Mouse (Mus musculus) embryonic stem cell, embryonic (primary cell): ENCODE measurements around the gene Pqbp1.
"Not testable (repeated sequence)": the region's sequence is repeated elsewhere in the genome, so short reads cannot be mapped to it uniquely, and the experiment has no call there.

Source experiments
- CTCF ChIA-PET, 4 experiments: fragments of 300-600 bp in 2 of 4; fragments of 350-600 bp in 2 of 4; sonication (Branson Sonifier 250); formaldehyde crosslinking; loops; one replicate each; lab custom pipeline; 2022; ENCODE audit warnings: inconsistent platforms in 2 of 4; lab: Charles Lee
- POLR2A ChIA-PET, 4 experiments: fragments of 300-600 bp in 2 of 4; fragments of 350-600 bp in 2 of 4; sonication (Branson Sonifier 250); formaldehyde crosslinking; loops; one replicate each; lab custom pipeline; 2022; ENCODE audit warnings: antibody characterized with exemption in 4 of 4, inconsistent platforms in 1 of 4; lab: Charles Lee

Gene Pqbp1

DNA sequence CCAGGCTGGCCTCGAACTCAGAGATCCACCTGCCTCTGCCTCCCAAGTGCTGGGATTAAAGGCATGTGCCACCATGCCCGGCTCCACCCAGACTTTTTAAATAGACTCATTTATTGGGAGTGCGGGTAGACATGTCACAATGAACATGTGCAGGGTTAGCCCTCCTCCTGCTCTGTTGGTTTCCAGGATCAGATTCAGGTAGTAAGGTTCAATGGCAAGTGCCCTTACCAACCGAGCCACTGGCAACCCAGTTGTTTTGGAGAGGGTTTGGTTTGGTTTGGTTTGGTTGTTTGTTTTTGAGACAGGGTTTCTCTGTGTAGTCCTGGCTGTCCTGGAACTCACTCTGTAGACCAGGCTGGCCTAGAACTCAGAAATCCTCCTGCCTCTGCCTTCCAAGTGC, 10.2 kb upstream of the Pqbp1 start, which contains the start of gene Gm10490:
Gene Gm10490 (plus strand): TSS at position 301 of the 400 bp plus-strand sequence.
- POLR2A ChIA-PET, result not testable (repeated sequence)
- CTCF ChIA-PET, result interaction anchor here in 1 of 4 experiments (1.1 kb wide), 1 partner anchor 107 kb away, joined by 3 read pairs; no protein-coding TSS in a partner anchor

DNA sequence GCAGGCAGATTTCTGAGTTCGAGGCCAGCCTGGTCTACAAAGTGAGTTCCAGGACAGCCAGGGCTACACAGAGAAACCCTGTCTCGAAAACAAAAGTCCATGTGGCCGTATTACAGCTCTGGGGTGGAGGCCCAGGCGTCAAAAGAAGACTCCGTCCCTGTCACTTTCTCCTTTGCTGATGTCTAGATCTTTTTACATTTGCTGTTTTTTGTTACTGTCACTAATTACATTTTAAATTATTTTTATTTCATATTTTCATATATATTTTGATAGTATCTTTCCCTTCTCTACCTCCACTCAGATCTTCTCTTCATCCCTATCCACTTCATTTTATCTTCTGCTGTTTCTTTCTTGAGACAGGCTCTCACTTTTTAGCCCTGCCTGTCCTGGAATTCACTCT, 8.7 kb upstream of the Pqbp1 start, which contains the start of gene Gm10491:
Gene Gm10491 (minus strand): TSS at position 101 of the 400 bp plus-strand sequence.
- ChIA-PET CTCF (no interaction called here), POLR2A (no interaction called here)

DNA sequence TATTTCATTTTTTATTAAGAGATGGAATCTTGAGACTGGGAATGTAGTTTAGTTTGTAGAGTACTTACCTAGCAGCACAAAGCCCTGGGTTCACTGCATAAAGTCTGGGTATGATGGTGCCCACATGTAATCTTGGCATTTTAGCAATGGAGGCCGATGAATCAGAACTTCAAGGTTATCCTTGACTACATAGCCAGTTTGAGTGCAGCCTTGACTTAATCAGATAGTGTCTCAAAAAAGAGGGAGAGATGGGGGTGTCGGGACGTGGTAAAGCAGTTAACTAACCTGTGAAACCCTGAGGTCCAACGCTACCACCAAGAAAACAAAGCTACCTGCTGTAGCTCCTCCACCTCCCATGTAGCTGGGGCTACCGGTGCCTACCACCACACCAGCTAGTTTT, 5.4 kb upstream of the Pqbp1 start:
- POLR2A ChIA-PET, result no interaction called here
- CTCF ChIA-PET, result interaction anchor here in 1 of 4 experiments (0.8 kb wide), 1 partner anchor 111 kb away, joined by 3 read pairs; no protein-coding TSS in a partner anchor

DNA sequence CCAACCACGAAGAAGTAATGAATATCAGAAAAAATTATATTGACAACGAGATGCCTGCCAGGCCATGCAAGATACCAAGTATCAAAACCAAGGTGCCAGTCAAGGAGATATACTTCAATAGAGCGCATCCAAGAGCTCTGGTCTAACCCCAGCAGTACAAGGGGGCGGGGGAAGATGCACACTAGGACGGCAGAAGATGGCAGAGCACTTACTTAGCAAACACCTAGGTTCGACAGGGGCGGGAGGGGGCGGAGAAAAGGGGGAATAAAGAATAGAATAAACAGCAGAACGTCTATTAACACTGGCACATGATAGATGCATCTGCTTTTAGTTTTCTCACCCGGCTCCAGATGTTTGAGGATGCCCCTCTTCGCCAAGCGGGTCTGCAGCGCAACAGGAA, 858 bp downstream of the Pqbp1 start:
- POLR2A ChIA-PET, result interaction anchor here in 2 of 4 experiments (0.6 to 2.3 kb wide), 7 partner anchors 13 to 134 kb away, joined by 3 to 15 read pairs (median 3); partner anchors contain the start of genes Slc35a2 (in 2 of the 2) and Otud5 (in 1 of the 2)
- CTCF ChIA-PET, result interaction anchor here in 3 of 4 experiments (0.5 to 1.6 kb wide), 4 partner anchors 10 to 206 kb away, joined by 3 to 4 read pairs (median 4); no protein-coding TSS in a partner anchor

DNA sequence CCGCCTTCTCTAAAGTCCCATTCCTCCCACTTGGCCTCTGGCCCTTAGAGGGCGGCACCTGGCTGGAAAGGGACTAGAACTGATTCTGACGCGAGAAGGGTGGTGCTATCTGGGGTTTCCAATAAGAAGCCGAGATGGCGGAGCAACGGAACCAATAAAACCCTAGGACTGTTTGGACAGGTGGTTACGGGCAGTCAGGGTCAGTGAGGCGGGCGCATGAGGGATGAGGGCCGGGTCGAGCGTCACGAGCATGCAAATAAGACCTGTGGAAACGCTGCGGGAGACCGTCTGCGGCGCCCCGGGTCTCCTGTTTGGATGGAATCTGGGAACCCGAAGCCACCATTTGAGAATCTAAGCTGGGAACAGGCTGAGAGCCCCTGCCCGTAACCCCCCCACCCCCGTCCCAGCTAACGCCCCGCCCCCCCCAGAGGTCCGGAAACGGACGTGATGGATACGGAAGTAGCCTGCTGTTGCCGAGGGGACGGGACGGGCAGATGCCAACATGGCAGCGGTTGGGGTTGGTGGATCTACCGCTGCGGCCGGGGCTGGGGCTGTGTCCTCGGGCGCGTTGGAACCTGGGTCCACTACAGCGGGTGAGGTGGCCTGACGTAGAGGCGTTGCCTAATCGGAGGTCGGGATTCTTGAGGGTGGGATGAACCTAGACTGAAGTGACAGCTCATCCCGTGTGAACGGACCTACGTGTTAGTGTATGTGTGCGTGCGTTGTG, 15.1 kb downstream of the Pqbp1 start, which contains the start of gene Slc35a2:
Gene Slc35a2 (plus strand): TSS at position 188 of the 727 bp plus-strand sequence.
- ChIA-PET CTCF (no interaction called here), POLR2A (interaction anchor here in 2 of 4 experiments (0.6 to 3.5 kb wide), 21 partner anchors 9 to 508 kb away, joined by 3 to 15 read pairs (median 3); partner anchors contain the start of genes Pqbp1 (in 2 of the 2), Timm17b (in 2 of the 2), Eras (in 1 of the 2) and Rbm3 (in 1 of the 2))

DNA sequence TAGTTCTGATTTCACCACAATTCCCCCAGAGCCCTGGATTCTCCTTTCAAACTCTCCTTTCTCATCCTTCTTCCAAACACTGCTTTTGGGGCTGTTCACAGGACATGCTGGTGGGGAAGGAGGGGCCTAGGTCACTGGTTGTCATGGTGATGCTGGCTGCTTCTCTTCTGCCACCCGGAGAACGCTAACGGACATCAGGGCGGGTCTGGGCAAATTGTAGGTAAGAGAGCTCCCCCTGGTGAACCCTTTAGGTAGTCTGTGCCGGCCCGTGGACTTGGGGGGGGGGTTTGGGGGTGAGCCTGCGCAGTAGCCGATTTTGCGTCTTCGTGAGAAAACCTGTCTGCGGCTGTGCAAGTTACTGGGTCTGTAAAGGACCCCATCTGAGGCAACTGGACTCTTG, 19.2 kb downstream of the Pqbp1 start:
- ChIA-PET POLR2A (interaction anchor here (0.6 to 1.0 kb wide), 8 partner anchors 10 to 977 kb away, joined by 3 to 5 read pairs (median 3); partner anchors contain the start of genes Pqbp1 (in 1 of the 4) and Timm17b (in 1 of the 4)), CTCF (interaction anchor here in 2 of 4 experiments (0.6 to 1.0 kb wide), 10 partner anchors 10 to 839 kb away, joined by 3 to 11 read pairs (median 4); partner anchors contain the start of genes Ccnb3 (in 1 of the 2) and Hdac6 (in 1 of the 2))

DNA sequence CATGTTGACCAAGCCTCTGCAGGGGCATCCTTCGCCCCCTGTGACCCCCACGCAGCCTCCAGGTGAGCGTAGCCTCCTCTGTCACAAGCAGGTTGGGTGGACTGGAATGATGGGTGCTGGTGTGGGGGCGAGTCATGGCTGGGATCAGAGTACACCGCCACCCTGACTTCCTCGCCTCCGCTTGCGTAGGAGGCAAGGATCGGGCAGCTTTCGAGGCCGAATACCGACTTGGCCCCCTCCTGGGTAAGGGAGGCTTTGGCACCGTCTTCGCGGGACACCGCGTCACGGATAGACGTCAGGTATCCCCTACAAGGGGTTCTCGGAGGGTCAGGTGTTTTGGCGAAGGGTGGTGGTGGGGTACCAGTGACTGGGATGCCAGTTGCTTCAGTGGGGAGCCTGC, 20.6 kb downstream of the Pqbp1 start:
- ChIA-PET CTCF (no interaction called here), POLR2A (interaction anchor here in 1 of 4 experiments (1.1 kb wide), 1 partner anchor 13 kb away, joined by 4 read pairs; no protein-coding TSS in a partner anchor)

DNA sequence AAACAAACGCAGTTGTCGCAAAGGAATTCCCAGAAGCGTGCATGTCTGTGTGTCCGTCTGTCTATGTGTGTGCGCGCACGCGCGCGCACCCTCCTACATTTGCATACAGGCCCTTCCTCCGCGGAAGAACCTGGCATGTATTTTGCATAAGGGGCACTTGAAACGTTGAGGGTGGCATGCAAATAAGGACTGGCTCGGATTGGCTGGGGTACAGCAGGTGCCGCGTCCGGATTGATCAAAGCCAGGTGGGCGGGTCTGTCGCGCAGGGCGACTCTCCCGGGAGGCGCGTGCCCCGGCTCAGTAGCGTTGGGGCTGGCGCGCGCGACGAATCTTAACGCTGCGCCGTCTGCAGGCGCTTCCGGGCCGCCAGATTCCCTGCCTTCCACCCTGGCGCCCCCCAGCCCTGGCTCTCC, 21.1 kb downstream of the Pqbp1 start, which contains the start of gene Pim2:
Gene Pim2 (plus strand): TSS at position 256 of the 413 bp plus-strand sequence.
- POLR2A ChIA-PET, result interaction anchor here in 1 of 4 experiments (1.1 to 1.2 kb wide), 2 partner anchors 13 to 21 kb away, joined by 4 read pairs; partner anchors contain the start of genes Pqbp1 and Timm17b
- CTCF ChIA-PET, result no interaction called here

DNA sequence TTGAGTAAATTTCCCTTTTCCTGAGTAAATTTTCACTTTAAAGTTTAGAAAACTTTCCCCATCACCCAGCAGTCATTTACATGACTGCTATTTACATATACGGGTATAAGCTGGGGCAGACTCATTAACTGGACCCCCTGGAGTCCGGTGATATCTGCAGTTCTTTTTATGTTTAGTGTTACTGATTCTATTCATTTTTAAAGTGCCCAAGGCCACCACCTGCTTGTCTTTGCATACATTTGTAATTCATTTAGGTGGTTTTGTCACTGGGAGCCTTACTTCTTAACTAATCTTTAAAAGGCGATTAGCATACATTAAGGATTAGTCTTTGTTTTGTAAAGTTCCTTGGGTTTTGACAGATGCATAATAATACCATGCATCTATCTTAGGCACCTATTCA, 29.2 kb downstream of the Pqbp1 start:
- CTCF ChIA-PET, result interaction anchor here in 2 of 4 experiments (0.5 to 0.8 kb wide), 4 partner anchors 10 to 322 kb away, joined by 3 to 5 read pairs (median 4); no protein-coding TSS in a partner anchor
- POLR2A ChIA-PET, result interaction anchor here in 3 of 4 experiments (0.7 to 1.8 kb wide), 14 partner anchors 10 to 263 kb away, joined by 3 to 7 read pairs (median 3); partner anchors contain the start of genes Hdac6 (in 2 of the 3), Otud5 (in 2 of the 3), Slc35a2 (in 1 of the 3) and Wdr13 (in 1 of the 3)

DNA sequence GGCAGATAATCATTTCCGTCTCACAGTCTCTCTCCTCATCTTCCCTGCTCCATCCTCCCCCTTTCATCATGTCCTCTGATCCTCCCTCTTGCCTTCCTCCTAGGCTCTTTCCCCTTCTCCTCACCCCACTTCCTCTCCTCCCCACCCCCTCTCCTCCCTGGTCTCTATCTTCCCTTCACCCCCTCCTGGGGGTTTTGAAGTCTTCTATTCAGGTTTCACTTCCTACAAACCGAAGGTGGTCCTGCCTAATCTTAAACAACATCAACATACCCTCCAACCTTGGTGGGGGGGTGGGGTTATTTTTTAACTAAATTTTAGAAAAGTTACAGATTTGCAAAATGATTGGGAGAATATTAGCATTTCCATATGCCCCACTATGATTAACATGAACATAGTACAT, 30.6 kb downstream of the Pqbp1 start:
- CTCF ChIA-PET, result no interaction called here
- POLR2A ChIA-PET, result no interaction called here

DNA sequence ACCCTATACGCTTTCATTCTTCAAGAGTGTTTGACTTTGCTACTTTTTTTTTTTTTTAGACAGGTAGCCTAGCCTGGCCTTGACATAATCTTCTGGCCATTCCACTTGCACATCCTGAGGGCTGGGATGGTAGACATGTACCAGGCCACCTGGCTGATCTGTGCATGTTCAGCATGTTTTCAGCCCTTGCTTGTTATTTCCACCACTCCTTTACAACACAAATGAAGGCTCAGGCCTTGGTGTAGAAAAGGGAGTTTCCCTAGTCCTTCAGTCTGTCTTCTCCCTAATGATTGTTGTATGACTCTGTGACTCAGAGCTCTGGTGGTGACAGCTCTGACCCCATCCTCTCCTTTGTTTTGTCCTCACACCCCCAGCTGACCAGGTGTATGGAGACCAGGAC, 31.9 kb downstream of the Pqbp1 start:
- POLR2A ChIA-PET, result interaction anchor here in 1 of 4 experiments (0.7 kb wide), 1 partner anchor 90 kb away, joined by 5 read pairs; no protein-coding TSS in a partner anchor
- CTCF ChIA-PET, result no interaction called here

DNA sequence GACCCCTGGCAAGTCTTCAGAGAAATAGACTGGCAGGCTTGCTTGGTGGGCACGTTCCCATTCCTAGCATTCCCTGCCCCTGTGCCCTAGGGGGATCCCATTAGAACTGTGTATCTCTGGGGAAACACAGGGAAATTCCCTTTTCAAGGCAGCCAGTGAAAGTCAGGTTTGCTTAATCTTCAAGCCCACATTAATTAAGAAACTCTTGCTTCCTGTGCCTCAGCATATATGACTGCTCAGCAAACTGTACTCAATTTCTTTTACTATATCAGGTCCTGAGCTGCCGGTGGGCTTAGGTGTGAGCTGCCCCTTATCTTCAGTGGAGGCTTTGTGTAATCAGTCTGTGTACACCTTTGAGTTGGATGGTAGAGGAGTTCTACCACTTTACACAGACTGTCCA, 33.3 kb downstream of the Pqbp1 start:
- ChIA-PET CTCF (no interaction called here), POLR2A (interaction anchor here in 2 of 4 experiments (0.7 to 1.7 kb wide), 3 partner anchors 10 to 83 kb away, joined by 3 to 9 read pairs (median 4); partner anchors contain the start of gene Pim2 (in 1 of the 2))

DNA sequence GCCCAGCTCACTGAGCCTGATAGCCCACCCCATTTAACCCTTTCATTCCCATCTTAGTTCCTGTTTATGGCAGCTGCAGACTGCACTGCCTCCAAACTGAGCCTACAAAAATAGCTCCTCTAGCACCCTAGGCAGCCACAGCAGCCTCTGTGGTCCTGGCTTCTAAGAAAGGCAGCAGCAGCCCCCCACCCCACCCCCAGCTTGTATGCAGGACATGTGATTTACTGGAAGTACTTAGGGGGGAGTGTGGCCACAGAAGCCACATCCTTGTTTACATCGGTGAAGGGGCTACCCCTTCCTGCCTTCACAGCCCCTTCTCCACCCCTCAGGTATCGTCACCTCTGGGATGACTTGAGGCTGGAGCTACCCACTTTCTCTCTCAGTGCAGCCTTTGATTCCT, 33.7 kb downstream of the Pqbp1 start:
- CTCF ChIA-PET, result interaction anchor here in 1 of 4 experiments (0.8 to 0.9 kb wide), 2 partner anchors 24 to 40 kb away, joined by 3 read pairs; no protein-coding TSS in a partner anchor
- POLR2A ChIA-PET, result interaction anchor here in 2 of 4 experiments (0.7 to 1.7 kb wide), 2 partner anchors 9 to 13 kb away, joined by 3 to 4 read pairs; partner anchors contain the start of gene Pim2 (in 1 of the 2)

DNA sequence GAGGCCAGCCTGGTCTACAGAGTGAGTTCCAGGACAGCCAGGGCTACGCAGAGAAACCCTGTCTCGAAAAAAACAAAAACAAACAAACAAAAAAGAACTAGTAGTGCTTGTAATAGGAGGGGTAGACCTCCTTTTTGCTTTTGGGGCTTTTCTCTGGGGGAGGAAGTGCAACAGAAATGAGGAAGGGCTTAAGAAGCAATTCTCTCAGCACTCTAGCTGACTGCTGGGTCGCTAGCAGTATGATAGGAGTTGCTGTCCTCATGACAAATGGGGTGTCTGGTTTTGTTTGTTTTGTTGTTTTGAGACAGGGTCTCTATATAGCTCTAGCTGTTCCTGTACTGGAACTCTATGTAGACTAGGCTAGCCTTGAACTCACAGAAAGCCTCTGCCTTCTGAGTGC, 34.5 kb downstream of the Pqbp1 start:
- CTCF ChIA-PET, result interaction anchor here in 1 of 4 experiments (0.8 to 0.9 kb wide), 2 partner anchors 23 to 39 kb away, joined by 3 read pairs; no protein-coding TSS in a partner anchor
- POLR2A ChIA-PET, result interaction anchor here in 2 of 4 experiments (1.3 to 1.7 kb wide), 2 partner anchors 14 to 19 kb away, joined by 3 to 4 read pairs; partner anchors contain the start of gene Pim2 (in 1 of the 2)

DNA sequence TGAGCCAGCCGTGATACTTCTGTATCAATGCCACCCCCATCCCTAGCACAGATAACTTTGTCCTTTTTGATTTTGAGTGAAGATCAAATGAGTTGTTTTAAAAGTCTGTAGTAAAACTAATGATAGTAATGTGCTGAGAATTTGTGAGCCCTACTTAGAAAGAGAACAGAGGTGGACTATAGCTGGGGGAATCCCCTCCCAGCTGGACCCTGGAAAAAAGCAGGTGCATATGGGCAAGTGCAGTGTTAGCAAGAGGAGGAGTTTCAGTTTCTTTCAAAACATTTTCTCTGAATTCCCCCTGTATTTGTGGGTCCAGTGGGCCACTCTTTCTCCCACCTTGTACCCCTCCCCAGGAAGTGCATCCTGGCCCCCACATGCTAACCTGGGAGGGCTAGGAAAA, 35.9 kb downstream of the Pqbp1 start:
- POLR2A ChIA-PET, result no interaction called here
- CTCF ChIA-PET, result no interaction called here

DNA sequence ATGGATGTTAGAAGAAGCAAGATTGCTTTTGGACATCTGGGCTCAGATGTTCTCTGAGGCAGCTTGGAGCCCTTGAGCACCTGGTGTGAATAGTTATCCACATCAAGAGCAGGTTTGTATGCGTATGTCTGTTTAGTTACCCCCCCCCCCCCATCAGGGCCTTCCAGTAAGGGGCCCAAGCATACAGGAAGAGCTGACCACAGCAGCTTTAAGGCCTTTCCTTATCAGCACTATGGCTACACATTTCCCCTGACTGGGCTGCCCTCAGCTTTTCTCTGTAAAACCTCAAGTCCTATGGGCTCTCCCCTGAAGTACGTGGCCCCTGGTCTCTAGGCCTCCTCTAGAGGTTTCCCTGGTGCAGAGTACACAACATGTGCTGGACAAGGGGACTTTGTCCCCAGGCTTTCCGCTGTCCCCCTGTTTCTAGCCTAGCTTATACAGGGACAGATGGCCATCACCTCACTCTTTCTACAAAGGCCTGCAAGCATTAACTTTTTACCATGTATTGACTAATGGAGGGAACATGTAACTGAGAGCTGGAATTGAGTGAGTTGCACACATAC, 39.8 kb downstream of the Pqbp1 start:
- POLR2A ChIA-PET, result interaction anchor here in 2 of 4 experiments (0.7 to 1.4 kb wide), 3 partner anchors 14 to 116 kb away, joined by 3 to 5 read pairs (median 4); no protein-coding TSS in a partner anchor
- CTCF ChIA-PET, result no interaction called here

DNA sequence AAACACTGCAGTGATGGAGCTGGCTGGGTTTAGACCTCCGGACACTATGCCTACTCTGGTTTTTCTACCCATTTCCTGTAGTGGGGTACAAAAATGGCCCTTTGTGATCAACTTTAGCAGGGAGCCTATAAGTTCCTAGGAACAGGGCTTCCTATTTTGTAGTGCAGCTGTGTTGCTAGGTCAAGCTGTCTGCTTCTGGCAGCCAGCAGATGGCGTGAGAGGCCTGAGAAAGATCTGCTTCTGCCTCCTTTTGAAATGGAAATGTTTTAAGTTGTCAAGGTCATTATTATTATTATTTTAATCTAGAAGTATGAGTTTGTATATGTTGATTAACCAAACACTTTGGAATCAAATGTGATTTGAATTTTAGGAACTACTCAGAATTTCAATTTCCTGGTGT, 44.5 kb downstream of the Pqbp1 start:
- ChIA-PET CTCF (interaction anchor here (0.5 to 1.1 kb wide), 7 partner anchors 31 to 698 kb away, joined by 3 to 4 read pairs (median 4); no protein-coding TSS in a partner anchor), POLR2A (interaction anchor here in 3 of 4 experiments (0.5 to 1.0 kb wide), 4 partner anchors 67 to 159 kb away, joined by 3 to 7 read pairs (median 3); partner anchors contain the start of gene Hdac6 (in 1 of the 3))

DNA sequence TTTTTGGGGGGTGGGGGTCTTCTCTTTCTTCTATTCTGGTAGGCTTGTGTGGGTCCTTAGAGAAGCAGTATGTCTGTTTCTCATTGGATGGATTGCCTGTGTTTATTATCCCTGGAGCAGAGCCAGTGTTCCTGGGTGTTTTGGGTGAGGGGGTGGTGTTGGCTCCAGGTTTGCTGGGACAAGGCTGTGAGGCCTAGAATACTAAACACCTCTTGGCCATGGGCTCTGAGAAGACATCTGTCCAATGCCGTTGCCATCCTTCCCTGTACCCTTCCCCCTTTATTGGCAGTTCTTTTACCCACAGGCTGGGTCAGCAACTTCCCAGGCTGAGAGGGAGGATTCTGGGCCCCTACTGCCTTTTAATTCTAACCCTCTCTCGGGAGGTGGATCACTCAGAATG, 51.2 kb downstream of the Pqbp1 start:
- ChIA-PET CTCF (no interaction called here), POLR2A (interaction anchor here in 1 of 4 experiments (0.9 to 1.0 kb wide), 2 partner anchors 10 to 24 kb away, joined by 3 read pairs; no protein-coding TSS in a partner anchor)
